Mouse (Mus musculus): ENCODE results near the gene Ash1l. TPM values are rescaled to one million over a fixed set of nuclear protein-coding genes. Genes with fewer than 3 reads are reported as not detected.

Gene Ash1l
- total and polyA plus RNA-seq, 3 experiments, result 9.6 to 22.2 (median 12.8) TPM

- Histone ChIP-seq H3K4me3 (ENCODE audit: control insufficient read depth in 1 of 2, insufficient read depth in 1 of 2, low read depth in 2 of 2, low read length in 2 of 2) (no peak overlapping the region), H3K27ac (ENCODE audit: control insufficient read depth, low read depth, low read length) (no peak overlapping the region), H3K4me1 (ENCODE audit: control insufficient read depth in 1 of 2, insufficient read depth in 2 of 2, low read length in 2 of 2) (peaks cover 0 to 8% of the 10 kb centered on the region in 2 experiments; a peak in 2 of 4 replicates), H3K9me3 (replicated peaks; ENCODE audit: insufficient read depth, low read length) (no peaks in the 10 kb centered on the region), H3K9ac (ENCODE audit: control insufficient read depth, low read depth, low read length, poor library complexity, severe bottlenecking) (no peak overlapping the region), H3K79me2 (ENCODE audit: control insufficient read depth, insufficient read depth, low read length, poor library complexity) (peaks cover 8% of the 10 kb centered on the region), H3K36me3 (ENCODE audit: control insufficient read depth in 1 of 2, insufficient read depth in 2 of 2, low read length in 2 of 2) (peaks cover 6 to 17% of the 10 kb centered on the region in 2 experiments), H3K27me3 (ENCODE audit: control insufficient read depth in 1 of 2, insufficient read depth in 2 of 2, low read length in 2 of 2) (no peaks in the 10 kb centered on the region)
- peak; percentile 82 for DNase-seq (ENCODE audit: low read depth, low spot score)
- TF ChIP-seq SIN3A (IDR thresholded peaks at IDR 0.05; ENCODE audit: low read length), result peak; percentile 30; the same call in 1 of the 2 replicates
- peak; percentile 21 to 87 (median 52); a peak in 5 of 6 replicates for TF ChIP-seq CTCF (IDR thresholded peaks at IDR 0.05 in 2 of 3, conservative IDR thresholded peaks at IDR 0.05 in 1 of 3; ENCODE audit: control insufficient read depth in 1 of 3, insufficient read depth in 1 of 3, low read depth in 2 of 3, low read length in 3 of 3, poor library complexity in 1 of 3, severe bottlenecking in 1 of 3)
- 0 out of 2 replicates have a peak, but pooled peaks have one; percentile 28 for TF ChIP-seq MYC (IDR thresholded peaks at IDR 0.05; ENCODE audit: low read depth, low read length)
- TF ChIP-seq USF1 (IDR thresholded peaks at IDR 0.05; ENCODE audit: low read depth, low read length), result no peak
- peak; percentile 58 for TF ChIP-seq ZC3H11A (IDR thresholded peaks at IDR 0.05; ENCODE audit: low read depth, low read length)
- no peak for TF ChIP-seq GABPA (IDR thresholded peaks at IDR 0.05; ENCODE audit: low read depth, low read length)
- peak; percentile 73 for TF ChIP-seq SMC3 (IDR thresholded peaks at IDR 0.05; ENCODE audit: low read depth, low read length)
- no peak for TF ChIP-seq EP300 (IDR thresholded peaks at IDR 0.05; ENCODE audit: low read depth in 1 of 2, low read length in 2 of 2)
- TF ChIP-seq TCF12 (IDR thresholded peaks at IDR 0.05; ENCODE audit: low read depth, low read length), result no peak
- no peak for TF ChIP-seq UBTF (IDR thresholded peaks at IDR 0.05; ENCODE audit: borderline replicate concordance, insufficient read depth, low read depth, low read length)
- peak; percentile 88 for TF ChIP-seq RAD21 (IDR thresholded peaks at IDR 0.05; ENCODE audit: low read depth, low read length)
Observed at GRCm38 (mm10) chr3:88939749-88940148, 10.7 kb upstream of the Ash1l start.

DNA sequence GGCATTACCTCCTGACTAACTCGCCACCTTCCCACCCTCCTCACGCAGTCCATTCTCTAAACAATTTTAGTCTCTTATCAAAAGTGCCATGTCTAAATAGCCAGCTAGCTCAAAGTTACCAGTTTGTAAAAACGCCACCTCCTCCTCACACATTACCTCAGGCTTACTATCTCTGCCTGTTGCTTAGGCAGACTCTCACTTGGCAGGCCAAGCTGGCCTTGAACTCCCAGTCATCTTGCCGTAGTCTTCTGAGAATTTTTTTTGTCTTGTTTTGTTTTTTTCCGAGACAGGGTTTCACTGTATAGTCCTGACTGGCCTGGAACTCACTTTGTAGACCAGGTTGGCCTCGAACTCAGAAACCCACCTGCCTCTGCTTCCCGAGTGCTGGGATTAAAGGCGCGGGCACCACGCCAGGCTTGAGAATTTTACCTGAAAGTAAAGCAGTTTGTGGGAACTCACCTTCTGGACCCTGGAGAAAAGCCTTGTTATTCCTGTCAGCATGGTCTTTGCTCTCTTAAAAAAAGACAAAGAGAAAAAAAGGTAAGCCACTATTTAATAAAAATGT, 8.0 kb upstream of the Ash1l start:
- H3K4me3 ChIP-seq (ENCODE audit: control insufficient read depth in 1 of 2, insufficient read depth in 1 of 2, low read depth in 2 of 2, low read length in 2 of 2), result no peak overlapping the region
- H3K9me3 ChIP-seq (replicated peaks; ENCODE audit: insufficient read depth, low read length), result no peaks in the 10 kb centered on the region
- H3K27me3 ChIP-seq (ENCODE audit: control insufficient read depth in 1 of 2, insufficient read depth in 2 of 2, low read length in 2 of 2), result no peaks in the 10 kb centered on the region
- no peak overlapping the region for H3K9ac ChIP-seq (ENCODE audit: control insufficient read depth, low read depth, low read length, poor library complexity, severe bottlenecking)
- DNase-seq (ENCODE audit: low read depth, low spot score), result no peak
- TF ChIP-seq E2F4 (IDR thresholded peaks at IDR 0.05; ENCODE audit: borderline replicate concordance, low read depth, low read length), result no peak
- TF ChIP-seq EP300 (IDR thresholded peaks at IDR 0.05; ENCODE audit: low read depth in 1 of 2, low read length in 2 of 2), result no peak
- H3K36me3 ChIP-seq (ENCODE audit: control insufficient read depth in 1 of 2, insufficient read depth in 2 of 2, low read length in 2 of 2), result peaks cover 8 to 14% of the 10 kb centered on the region in 2 experiments
- peaks cover under 1 to 9% of the 10 kb centered on the region in 2 experiments; a peak in 2 of 4 replicates for H3K4me1 ChIP-seq (ENCODE audit: control insufficient read depth in 1 of 2, insufficient read depth in 2 of 2, low read length in 2 of 2)
- peaks cover 30% of the 10 kb centered on the region for H3K79me2 ChIP-seq (ENCODE audit: control insufficient read depth, insufficient read depth, low read length, poor library complexity)
- H3K27ac ChIP-seq (ENCODE audit: control insufficient read depth, low read depth, low read length), result no peak overlapping the region

GRCm38 (mm10) chr3:88944109-88944508, 6.3 kb upstream of the Ash1l start:
- Histone ChIP-seq H3K9me3 (replicated peaks; ENCODE audit: insufficient read depth, low read length) (no peaks in the 10 kb centered on the region), H3K27me3 (ENCODE audit: control insufficient read depth in 1 of 2, insufficient read depth in 2 of 2, low read length in 2 of 2) (no peaks in the 10 kb centered on the region), H3K79me2 (ENCODE audit: control insufficient read depth, insufficient read depth, low read length, poor library complexity) (peaks cover 46% of the 10 kb centered on the region), H3K9ac (ENCODE audit: control insufficient read depth, low read depth, low read length, poor library complexity, severe bottlenecking) (no peak overlapping the region), H3K4me1 (ENCODE audit: control insufficient read depth in 1 of 2, insufficient read depth in 2 of 2, low read length in 2 of 2) (peaks cover 10 to 15% of the 10 kb centered on the region in 2 experiments; a peak in 3 of 4 replicates), H3K27ac (ENCODE audit: control insufficient read depth, low read depth, low read length) (no peak overlapping the region), H3K4me3 (ENCODE audit: control insufficient read depth in 1 of 2, insufficient read depth in 1 of 2, low read depth in 2 of 2, low read length in 2 of 2) (no peak overlapping the region), H3K36me3 (ENCODE audit: control insufficient read depth in 1 of 2, insufficient read depth in 2 of 2, low read length in 2 of 2) (peaks cover 10 to 21% of the 10 kb centered on the region in 2 experiments)
- no peak for DNase-seq (ENCODE audit: low read depth, low spot score)
- TF ChIP-seq RCOR1 (IDR thresholded peaks at IDR 0.05; ENCODE audit: low read depth, low read length) (no peak), MYB (IDR thresholded peaks at IDR 0.05; ENCODE audit: low read depth, low read length) (no peak), ETS1 (IDR thresholded peaks at IDR 0.05; ENCODE audit: low read depth, low read length) (peak; percentile 44; the same call in 1 of the 2 replicates), MEF2A (IDR thresholded peaks at IDR 0.05; ENCODE audit: extremely low read depth, insufficient replicate concordance, low read depth, low read length, poor library complexity, severe bottlenecking) (peak; percentile 61; the same call in 1 of the 2 replicates), TCF12 (IDR thresholded peaks at IDR 0.05; ENCODE audit: low read depth, low read length) (peak; percentile 57; the same call in 1 of the 2 replicates), POLR2AphosphoS5 (IDR thresholded peaks at IDR 0.05; ENCODE audit: borderline replicate concordance, low read depth, low read length) (no peak), ZNF384 (IDR thresholded peaks at IDR 0.05; ENCODE audit: low read depth, low read length) (no peak), SIN3A (IDR thresholded peaks at IDR 0.05; ENCODE audit: low read length) (peak; percentile 33; the same call in 1 of the 2 replicates), E2F4 (IDR thresholded peaks at IDR 0.05; ENCODE audit: borderline replicate concordance, low read depth, low read length) (no peak), TBP (IDR thresholded peaks at IDR 0.05; ENCODE audit: low read depth, low read length) (no peak), GATA1 (IDR thresholded peaks at IDR 0.05; ENCODE audit: low read depth, low read length) (peak; percentile 27; the same call in 1 of the 2 replicates), CHD2 (IDR thresholded peaks at IDR 0.05; ENCODE audit: low read length) (no peak), USF1 (IDR thresholded peaks at IDR 0.05; ENCODE audit: low read depth, low read length) (no peak), NELFE (IDR thresholded peaks at IDR 0.05; ENCODE audit: low read depth, low read length) (no peak), MYC (IDR thresholded peaks at IDR 0.05; ENCODE audit: low read depth, low read length) (no peak), BHLHE40 (IDR thresholded peaks at IDR 0.05; ENCODE audit: borderline replicate concordance, low read depth, low read length) (no peak), CTCF (IDR thresholded peaks at IDR 0.05 in 2 of 3, conservative IDR thresholded peaks at IDR 0.05 in 1 of 3; ENCODE audit: control insufficient read depth in 1 of 3, insufficient read depth in 1 of 3, low read depth in 2 of 3, low read length in 3 of 3, poor library complexity in 1 of 3, severe bottlenecking in 1 of 3) (no peak)
